Mouse (Mus musculus) embryonic facial prominence, embryonic 12.5 days (tissue): ENCODE results near the gene Katna1. TPM values are rescaled to one million over a fixed set of nuclear protein-coding genes. Genes with fewer than 3 reads are reported as not detected.

Experiments
- ATAC-seq: fragments of 200-750 bp; cut with Nextera tagmentation; 2 replicates; pipeline ENCODE4 v1.8.0; 2017; ENCODE audit not compliant: insufficient number of reproducible peaks, insufficient read depth, low FRiP score, low TSS enrichment
- H3K27ac ChIP-seq: fragments of 300-500 bp; sonication (generic); 2 replicates; pipeline ENCODE4 v1.5.1; 2016; ENCODE audit warnings: mild to moderate bottlenecking
- H3K27me3 ChIP-seq: fragments of 300-500 bp; sonication (generic); 2 replicates; pipeline ENCODE4 v1.6.1; 2016; ENCODE audit warnings: mild to moderate bottlenecking, moderate library complexity
- H3K36me3 ChIP-seq: fragments of 300-500 bp; sonication (generic); 2 replicates; pipeline ENCODE4 v1.6.1; 2016; ENCODE audit warnings: mild to moderate bottlenecking
- H3K4me1 ChIP-seq: fragments of 300-500 bp; sonication (generic); 2 replicates; pipeline ENCODE4 v1.6.1; 2016
- H3K4me2 ChIP-seq: fragments of 300-500 bp; sonication (generic); replicated peaks from 2 replicates; pipeline ENCODE4 v1.6.1; 2016; ENCODE audit warnings: mild to moderate bottlenecking, moderate library complexity
- H3K4me3 ChIP-seq: fragments of 300-500 bp; sonication (generic); 2 replicates; pipeline ENCODE4 v1.5.1; 2016; ENCODE audit warnings: mild to moderate bottlenecking
- H3K9ac ChIP-seq: fragments of 300-500 bp; sonication (generic); 2 replicates; pipeline ENCODE4 v1.6.1; 2016; ENCODE audit warnings: mild to moderate bottlenecking, moderate library complexity
- H3K9me3 ChIP-seq: fragments of 300-500 bp; sonication (generic); 2 replicates; pipeline ENCODE4 v1.6.1; 2016; ENCODE audit warnings: mild to moderate bottlenecking, moderate library complexity
- WGBS: fragments of 180-500 bp; shearing (Covaris S2); methylation state at CpG from one replicate; pipeline ENCODE4 v1.1.7; 2016; 5-methylcytosine and 5-hydroxymethylcytosine counted together
- polyA plus RNA-seq: library from polyadenylated mRNA; unstranded; fragments of >200 nt; fragmentation: Nextera tagmentation; extraction: Ambion mirVana; gene quantifications from 2 replicates; pipeline ENCODE4 v1.2.1, GENCODE M21; 2016

Gene Katna1
- polyA plus RNA-seq = 64.7 and 65.9 TPM in 2 replicates

- Histone ChIP-seq H3K4me2 (peak within 1 kb of the TSS; percentile 77), H3K9me3 (no peaks in the 10 kb centered on the region), H3K27ac (peak within 1 kb of the TSS; percentile 78), H3K27me3 (no peaks in the 10 kb centered on the region), H3K9ac (peak within 1 kb of the TSS; percentile 80), H3K36me3 (no peaks in the 10 kb centered on the region), H3K4me1 (0 out of 2 replicates have a peak, but pooled peaks cover 8% of the 10 kb centered on the region), H3K4me3 (peak within 1 kb of the TSS; percentile 90)
- WGBS = under 1% methylated on average over 49 of the region's 49 CpGs
- ATAC-seq = peak; percentile 97
These were observed at the start of gene Katna1 for GRCm38 (mm10) chr10:7725751-7726500. Gene Katna1, plus strand, starts transcription at chr10:7726000.

DNA sequence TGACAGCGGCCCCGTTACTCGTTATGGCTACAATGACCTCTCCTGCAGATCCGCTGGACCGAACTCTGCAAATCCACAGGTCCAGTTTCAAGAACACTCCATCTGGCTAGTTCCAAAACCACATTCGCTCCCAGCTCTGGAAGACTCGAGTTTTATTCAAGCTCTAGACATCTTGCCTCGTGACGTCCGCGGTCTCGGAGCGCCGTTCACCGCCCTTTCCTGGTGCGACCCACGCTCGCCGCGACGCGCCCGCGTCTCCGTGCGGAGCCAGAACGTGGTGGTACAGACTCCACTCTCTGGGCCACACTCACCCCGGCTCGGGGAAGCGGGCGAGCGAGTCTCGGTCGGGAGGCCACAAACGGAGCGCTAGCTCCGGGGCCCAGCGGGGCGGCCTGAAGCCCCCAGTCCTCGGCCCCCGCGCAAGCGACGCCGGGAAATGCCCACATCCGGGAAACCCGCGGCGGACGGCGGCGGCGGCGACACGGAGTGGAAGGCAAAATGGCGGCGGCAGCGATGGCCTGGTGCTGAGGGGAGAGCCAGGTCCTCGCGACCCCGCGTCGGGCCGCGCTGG lies 45.0 kb upstream of the Katna1 start, which contains the start of the genes Pcmt1 and Lats1:
Gene Pcmt1 (minus strand): TSS at position 406 of the 571 bp plus-strand sequence.
Gene Lats1 (plus strand): TSS at position 484 of the 571 bp plus-strand sequence.
- peaks cover 35% of the 10 kb centered on the region for H3K36me3 ChIP-seq
- H3K4me1 ChIP-seq = peaks cover 24% of the 10 kb centered on the region; the same call in 1 of the 2 replicates
- ATAC-seq = peak; percentile 87
- peak within 1 kb of the TSS; percentile 100 for H3K9ac ChIP-seq
- under 1% methylated on average over 58 of the region's 65 CpGs for WGBS
- H3K4me3 ChIP-seq = peak within 1 kb of the TSS; percentile 98
- H3K4me2 ChIP-seq = peak within 1 kb of the TSS; percentile 75
- no peaks in the 10 kb centered on the region for H3K27me3 ChIP-seq
- peak within 1 kb of the TSS; percentile 96 for H3K27ac ChIP-seq
- no peaks in the 10 kb centered on the region for H3K9me3 ChIP-seq

GRCm38 (mm10) chr10:7681343-7682025 lies 44.3 kb upstream of the Katna1 start:
- Histone ChIP-seq H3K9me3 (no peaks in the 10 kb centered on the region), H3K27me3 (no peaks in the 10 kb centered on the region), H3K4me2 (peak overlapping the region; percentile 75), H3K36me3 (peaks cover 30% of the 10 kb centered on the region), H3K4me3 (peak overlapping the region; percentile 98), H3K4me1 (peaks cover 24% of the 10 kb centered on the region; the same call in 1 of the 2 replicates), H3K27ac (peak overlapping the region; percentile 96), H3K9ac (peak overlapping the region; percentile 100)
- ATAC-seq = peak; percentile 87
- WGBS = 1% methylated on average over 47 of the region's 64 CpGs

- H3K36me3 ChIP-seq = peaks cover 28% of the 10 kb centered on the region
- no peaks in the 10 kb centered on the region for H3K27me3 ChIP-seq
- H3K9me3 ChIP-seq = no peaks in the 10 kb centered on the region
- H3K4me3 ChIP-seq = peak overlapping the region; percentile 98
- no peak overlapping the region for H3K27ac ChIP-seq
- peaks cover 24% of the 10 kb centered on the region; the same call in 1 of the 2 replicates for H3K4me1 ChIP-seq
- 65% methylated on average over 3 of the region's 3 CpGs for WGBS
- peak overlapping the region; percentile 100 for H3K9ac ChIP-seq
- H3K4me2 ChIP-seq = peak overlapping the region; percentile 75
- no peak for ATAC-seq
These were observed 43.6 kb upstream of the Katna1 start for GRCm38 (mm10) chr10:7682249-7682648.

GRCm38 (mm10) chr10:7686902-7687301 lies 38.9 kb upstream of the Katna1 start:
- H3K4me1 ChIP-seq = peaks cover 12% of the 10 kb centered on the region; the same call in 1 of the 2 replicates
- no peak for ATAC-seq
- H3K9ac ChIP-seq = no peak overlapping the region
- H3K27ac ChIP-seq = no peak overlapping the region
- H3K4me2 ChIP-seq = no peak overlapping the region
- H3K9me3 ChIP-seq = no peaks in the 10 kb centered on the region
- 91% methylated on average over 6 of the region's 6 CpGs for WGBS
- no peak overlapping the region for H3K4me3 ChIP-seq
- no peaks in the 10 kb centered on the region for H3K27me3 ChIP-seq
- peaks cover 14% of the 10 kb centered on the region; the same call in 1 of the 2 replicates for H3K36me3 ChIP-seq

- H3K9ac ChIP-seq = no peak overlapping the region
- H3K4me2 ChIP-seq = no peak overlapping the region
- H3K36me3 ChIP-seq = peaks cover 65% of the 10 kb centered on the region
- no peak overlapping the region for H3K4me3 ChIP-seq
- ATAC-seq = no peak
- no peaks in the 10 kb centered on the region for H3K4me1 ChIP-seq
- H3K27ac ChIP-seq = no peak overlapping the region
- no peaks in the 10 kb centered on the region for H3K27me3 ChIP-seq
- no peaks in the 10 kb centered on the region for H3K9me3 ChIP-seq
These were observed 30.5 kb upstream of the Katna1 start for GRCm38 (mm10) chr10:7695286-7695685.

GRCm38 (mm10) chr10:7700120-7700519 lies 25.7 kb upstream of the Katna1 start:
- no peak overlapping the region for H3K4me2 ChIP-seq
- no peak overlapping the region for H3K9ac ChIP-seq
- no peak overlapping the region for H3K27ac ChIP-seq
- 87% methylated on average over 3 of the region's 3 CpGs for WGBS
- no peaks in the 10 kb centered on the region for H3K4me1 ChIP-seq
- no peaks in the 10 kb centered on the region for H3K27me3 ChIP-seq
- H3K36me3 ChIP-seq = peaks cover 83% of the 10 kb centered on the region
- no peak for ATAC-seq
- H3K9me3 ChIP-seq = no peaks in the 10 kb centered on the region
- no peak overlapping the region for H3K4me3 ChIP-seq

GRCm38 (mm10) chr10:7702586-7702985 lies 23.2 kb upstream of the Katna1 start:
- no peak overlapping the region for H3K9ac ChIP-seq
- no peaks in the 10 kb centered on the region for H3K9me3 ChIP-seq
- no peak for ATAC-seq
- H3K4me3 ChIP-seq = no peak overlapping the region
- no peak overlapping the region for H3K4me2 ChIP-seq
- H3K36me3 ChIP-seq = peaks cover 84% of the 10 kb centered on the region
- no peaks in the 10 kb centered on the region for H3K4me1 ChIP-seq
- H3K27ac ChIP-seq = no peak overlapping the region
- no peaks in the 10 kb centered on the region for H3K27me3 ChIP-seq
- WGBS = 93% methylated on average over 6 of the region's 6 CpGs

- no peak overlapping the region for H3K27ac ChIP-seq
- 92% methylated on average over 5 of the region's 5 CpGs for WGBS
- no peaks in the 10 kb centered on the region for H3K9me3 ChIP-seq
- peaks cover 59% of the 10 kb centered on the region for H3K36me3 ChIP-seq
- no peak for ATAC-seq
- no peak overlapping the region for H3K4me3 ChIP-seq
- H3K4me2 ChIP-seq = no peak overlapping the region
- H3K27me3 ChIP-seq = no peaks in the 10 kb centered on the region
- no peaks in the 10 kb centered on the region for H3K4me1 ChIP-seq
- no peak overlapping the region for H3K9ac ChIP-seq
These were observed 15.7 kb upstream of the Katna1 start for GRCm38 (mm10) chr10:7710121-7710520.

DNA sequence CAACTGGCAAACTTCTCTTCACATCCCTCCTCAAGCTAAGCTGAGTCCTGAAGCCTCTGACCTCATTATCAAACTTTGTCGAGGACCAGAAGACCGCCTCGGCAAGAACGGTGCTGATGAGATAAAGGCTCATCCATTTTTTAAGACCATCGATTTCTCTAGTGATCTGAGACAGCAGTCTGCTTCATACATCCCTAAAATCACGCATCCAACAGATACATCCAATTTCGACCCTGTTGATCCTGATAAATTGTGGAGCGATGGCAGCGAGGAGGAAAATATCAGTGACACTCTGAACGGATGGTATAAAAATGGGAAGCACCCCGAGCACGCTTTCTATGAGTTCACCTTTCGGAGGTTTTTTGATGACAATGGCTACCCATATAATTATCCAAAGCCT lies 13.3 kb upstream of the Katna1 start:
- ATAC-seq = no peak
- Histone ChIP-seq H3K27ac (no peak overlapping the region), H3K4me3 (no peak overlapping the region), H3K9ac (no peak overlapping the region), H3K4me1 (no peaks in the 10 kb centered on the region), H3K9me3 (no peaks in the 10 kb centered on the region), H3K36me3 (peaks cover 46% of the 10 kb centered on the region), H3K4me2 (no peak overlapping the region), H3K27me3 (no peaks in the 10 kb centered on the region)
- WGBS = 93% methylated on average over 13 of the region's 13 CpGs

- ATAC-seq = no peak
- Histone ChIP-seq H3K4me2 (no peak overlapping the region), H3K4me1 (no peaks in the 10 kb centered on the region), H3K9me3 (no peaks in the 10 kb centered on the region), H3K4me3 (no peak overlapping the region), H3K27ac (no peak overlapping the region), H3K9ac (no peak overlapping the region), H3K27me3 (no peaks in the 10 kb centered on the region), H3K36me3 (peaks cover 34% of the 10 kb centered on the region)
- whole genome bisulfite sequencing = 84% methylated on average over 7 of the region's 7 CpGs
These were observed 10.7 kb upstream of the Katna1 start for GRCm38 (mm10) chr10:7715056-7715455.
